Mouse (Mus musculus) spleen, adult 10 weeks (tissue): ENCODE results near the gene Trafd1. TPM values are rescaled to one million over a fixed set of nuclear protein-coding genes. Genes with fewer than 3 reads are reported as not detected.

Experiments
- polyA plus RNA-seq: library from polyadenylated mRNA; stranded (reverse); fragments of 350-450 nt; fragmentation: Illumina TruSeq; extraction: RNeasy Lipid Tissue Mini Kit (QIAGEN cat#74804); gene quantifications from one replicate; pipeline ENCODE4 v1.2.3, GENCODE M21; 2015; ENCODE audit warnings: low replicate concordance; ENCODE audit not compliant: insufficient read depth

Trafd1 gene
- polyA plus RNA-seq, result 96.6 TPM

DNA sequence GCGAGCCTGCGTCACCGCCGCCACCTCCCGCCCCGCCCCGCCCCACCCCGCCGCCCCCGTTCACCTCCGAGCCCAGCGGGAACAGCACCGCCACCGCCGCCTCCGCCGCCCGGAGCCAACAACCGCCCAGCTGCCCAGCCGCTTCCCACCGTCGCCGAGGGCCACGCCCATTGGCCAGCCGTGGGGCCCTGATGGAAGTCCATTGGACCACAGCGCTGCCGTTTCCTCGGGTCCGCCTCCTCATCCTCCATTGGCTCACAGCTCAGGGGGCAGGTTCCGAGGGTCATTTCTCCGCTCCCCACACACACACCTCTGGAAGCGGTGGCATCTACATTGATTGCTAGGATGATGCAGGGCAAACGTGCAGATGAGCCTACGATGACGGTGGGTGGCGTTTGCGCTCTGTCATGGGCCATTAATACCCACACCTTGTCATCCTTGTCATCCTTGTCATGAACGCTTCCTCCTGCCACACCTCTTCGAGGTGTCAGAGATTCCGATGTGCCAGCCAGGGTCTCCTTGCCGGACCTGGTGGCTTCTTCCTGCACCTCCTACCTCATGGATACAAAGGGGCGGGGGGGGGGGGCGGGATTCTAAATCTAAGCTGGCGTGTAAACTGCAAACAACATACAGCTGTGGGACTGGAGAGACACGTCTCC, at the start of gene Trafd1:
Trafd1 (minus strand) TSS at position 172 of the 659 bp plus-strand sequence.

DNA sequence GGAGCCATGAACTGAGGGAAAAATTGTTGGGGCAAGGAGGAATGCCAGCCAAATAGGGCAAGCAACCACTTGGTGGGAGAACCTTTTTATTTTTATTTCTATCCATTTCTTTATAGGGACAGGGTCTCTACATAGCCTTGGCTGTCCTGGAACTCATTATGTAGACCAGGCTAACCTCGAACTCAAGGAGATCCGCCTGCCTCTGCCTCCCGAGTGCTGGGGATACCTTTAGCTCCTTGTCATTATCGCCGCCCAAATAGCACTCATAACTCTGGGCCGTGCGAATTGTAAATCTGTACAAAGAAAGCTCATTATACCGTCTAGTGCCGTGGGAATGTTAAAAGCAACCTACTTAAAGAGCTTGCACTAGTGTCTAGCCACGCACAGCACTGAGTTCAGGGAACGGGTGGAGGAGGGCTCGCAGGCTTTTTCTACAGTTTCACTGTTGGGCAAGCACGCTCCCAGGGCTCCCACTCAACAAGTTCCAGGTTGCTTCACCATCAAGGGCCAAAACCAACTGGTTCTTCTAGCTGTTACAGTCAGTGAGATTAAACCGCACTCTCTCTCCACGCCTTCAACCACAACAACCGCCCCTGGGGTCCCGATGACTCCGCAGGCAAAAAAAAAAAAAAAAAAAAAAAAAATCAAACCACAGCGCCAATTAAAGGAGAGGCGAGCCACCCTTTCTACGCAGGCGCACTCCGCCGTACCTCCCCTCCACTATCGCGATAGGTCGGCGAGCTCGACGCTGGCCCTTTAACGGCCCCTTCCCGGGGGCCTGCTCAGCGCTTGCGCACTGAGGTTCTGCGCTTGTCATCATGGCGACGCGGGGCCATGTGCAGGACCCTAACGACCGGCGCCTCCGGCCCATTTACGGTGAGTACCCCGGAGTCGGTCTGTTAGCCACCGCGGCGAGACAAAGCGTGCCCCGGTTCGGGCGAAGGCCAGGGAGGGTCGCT, 12.0 kb upstream of the Trafd1 start, which contains the start of gene Naa25:
Naa25 (plus strand) TSS at position 750 of the 959 bp plus-strand sequence.

Other genes starting within 250 kb of the Trafd1 start
- gene Ptpn11, start 194.2 kb downstream of the Trafd1 start, polyA plus RNA-seq, result 45.1 TPM
- 1,671 TPM for gene Rpl6, start 181.2 kb downstream of the Trafd1 start, polyA plus RNA-seq
- 21.8 TPM for gene Hectd4, start 165.4 kb downstream of the Trafd1 start, polyA plus RNA-seq
- gene Naa25, start 12.3 kb upstream of the Trafd1 start, polyA plus RNA-seq, result 31.1 TPM
- 0.15 TPM for gene Tmem116, start 66.3 kb upstream of the Trafd1 start, polyA plus RNA-seq
- gene Erp29, start 66.9 kb upstream of the Trafd1 start, polyA plus RNA-seq, result 160 TPM
- not detected for gene Adam1b, start 117.8 kb upstream of the Trafd1 start, polyA plus RNA-seq
- 9.4 TPM for gene Adam1a, start 159.8 kb upstream of the Trafd1 start, polyA plus RNA-seq
- not detected for gene Gm42878, start 159.8 kb upstream of the Trafd1 start, polyA plus RNA-seq
- gene Mapkapk5, start 160.3 kb upstream of the Trafd1 start, polyA plus RNA-seq, result 119 TPM
- gene Aldh2, start 208.2 kb upstream of the Trafd1 start, polyA plus RNA-seq, result 192 TPM
- 6.9 TPM for gene Acad12, start 233.3 kb upstream of the Trafd1 start, polyA plus RNA-seq